Mouse (Mus musculus) intestine, postnatal 0 days (tissue): ENCODE results near the gene Nmnat2. TPM values are rescaled to one million over a fixed set of nuclear protein-coding genes. Genes with fewer than 3 reads are reported as not detected.

Experiments
- ATAC-seq: fragments of 200-750 bp; cut with Nextera tagmentation; 2 replicates; pipeline ENCODE4 v1.8.0; 2017; ENCODE audit warnings: mild to moderate bottlenecking, moderate TSS enrichment, moderate library complexity
- H3K27ac ChIP-seq: fragments of 300-500 bp; sonication (generic); 2 replicates; pipeline ENCODE4 v1.5.1; 2014; ENCODE audit warnings: mild to moderate bottlenecking, low read depth, low read length, moderate library complexity
- H3K27me3 ChIP-seq: fragments of 300-500 bp; sonication (generic); replicated peaks from 2 replicates; pipeline ENCODE4 v1.6.1; 2014; ENCODE audit warnings: low read length, mixed read lengths; ENCODE audit not compliant: control insufficient read depth, insufficient read depth
- H3K36me3 ChIP-seq: fragments of 300-500 bp; sonication (generic); 2 replicates; pipeline ENCODE4 v1.6.1; 2014; ENCODE audit warnings: mild to moderate bottlenecking, moderate library complexity; ENCODE audit not compliant: control insufficient read depth, insufficient read depth
- H3K4me1 ChIP-seq: fragments of 300-500 bp; sonication (generic); replicated peaks from 2 replicates; pipeline ENCODE4 v1.6.1; 2014; ENCODE audit warnings: antibody characterized with exemption, low read length, mixed read lengths; ENCODE audit not compliant: control insufficient read depth, insufficient read depth
- H3K4me2 ChIP-seq: fragments of 300-500 bp; sonication (generic); replicated peaks from 2 replicates; pipeline ENCODE4 v1.6.1; 2014; ENCODE audit warnings: low read depth, mild to moderate bottlenecking, moderate library complexity
- H3K4me3 ChIP-seq: fragments of 300-500 bp; sonication (generic); 2 replicates; pipeline ENCODE4 v1.5.1; 2014; ENCODE audit warnings: low read depth, low read length
- H3K9ac ChIP-seq: fragments of 300-500 bp; sonication (generic); 2 replicates; pipeline ENCODE4 v1.6.1; 2014; ENCODE audit warnings: mild to moderate bottlenecking, low read depth, low read length
- H3K9me3 ChIP-seq: fragments of 300-500 bp; sonication (generic); 2 replicates; pipeline ENCODE4 v1.6.1; 2016; ENCODE audit warnings: mixed run types; ENCODE audit not compliant: control insufficient read depth
- CTCF ChIP-seq: sonication (generic); IDR thresholded peaks from 2 replicates; pipeline ENCODE4 v1.5.1; 2016; ENCODE audit warnings: low read depth, mild to moderate bottlenecking, control low read depth, antibody characterized with exemption, moderate library complexity
- WGBS: fragments of 180-500 bp; shearing (Covaris S2); extraction: QIAGEN DNeasy Blood & Tissue Kit; methylation state at CpG from one replicate; pipeline ENCODE4 v1.1.7; 2014; 5-methylcytosine and 5-hydroxymethylcytosine counted together
- polyA plus RNA-seq: library from polyadenylated mRNA; unstranded; fragments of >200 nt; fragmentation: Nextera tagmentation; extraction: Ambion mirVana; gene quantifications from 2 replicates; pipeline ENCODE4 v1.2.1, GENCODE M21; 2015

The Nmnat2 gene
- polyA plus RNA-seq, 1 experiment from 2014 or later, result 1.1 TPM

GRCm38 (mm10) chr1:153011544-153011943 is 56.8 kb downstream of the Nmnat2 start:
- Histone ChIP-seq H3K27me3 (no peaks in the 10 kb centered on the region), H3K9ac (no peak overlapping the region), H3K36me3 (no peaks in the 10 kb centered on the region), H3K4me2 (no peak overlapping the region), H3K27ac (no peak overlapping the region), H3K9me3 (no peaks in the 10 kb centered on the region), H3K4me3 (no peak overlapping the region), H3K4me1 (0 out of 2 replicates have a peak, but pooled peaks cover 4% of the 10 kb centered on the region)
- 90% methylated on average over 6 of the region's 6 CpGs for WGBS
- no peak for TF ChIP-seq CTCF
- ATAC-seq, result no peak; the same call in 1 of the 2 replicates

DNA sequence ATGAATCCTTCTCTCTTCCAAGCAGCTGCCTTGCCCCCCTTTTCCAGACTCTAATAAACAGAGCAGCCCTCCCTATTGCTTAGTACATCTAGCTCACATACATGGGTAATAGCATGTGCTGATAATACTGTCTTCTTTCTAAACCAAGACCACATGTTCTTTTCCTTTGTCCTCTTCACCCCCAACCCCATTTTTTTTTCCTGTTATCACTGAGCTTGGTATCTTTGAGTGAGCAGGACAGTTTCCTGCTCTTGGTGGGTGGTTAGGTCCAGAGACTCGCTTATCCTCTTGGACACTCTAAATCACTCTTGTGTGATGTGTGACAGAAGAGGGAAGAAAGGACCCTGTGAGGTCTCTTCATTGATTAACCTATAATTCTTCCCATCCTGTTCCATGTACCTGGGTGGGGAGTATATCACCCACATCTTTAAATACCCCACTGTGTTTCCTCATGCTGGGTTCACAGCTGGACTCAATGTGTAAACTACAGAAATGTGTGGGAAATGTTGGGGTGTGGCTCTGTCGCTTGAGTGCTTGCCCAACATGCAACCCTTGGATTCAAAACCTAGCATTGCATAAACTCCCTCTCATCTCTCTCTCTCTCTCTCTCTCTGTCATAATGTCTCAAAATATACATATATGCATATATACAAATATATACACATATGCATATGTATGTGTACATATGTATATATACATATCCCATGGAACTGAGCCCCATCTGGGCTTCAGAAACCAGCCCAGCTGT is 58.9 kb downstream of the Nmnat2 start:
- H3K4me2 ChIP-seq, result no peak overlapping the region
- H3K27ac ChIP-seq, result no peak overlapping the region
- no peaks in the 10 kb centered on the region for H3K9me3 ChIP-seq
- TF ChIP-seq CTCF, result no peak
- no peak overlapping the region for H3K9ac ChIP-seq
- no peak for ATAC-seq
- WGBS, result 73% methylated on average over 2 of the region's 2 CpGs
- no peaks in the 10 kb centered on the region for H3K27me3 ChIP-seq
- 0 out of 2 replicates have a peak, but pooled peaks cover 4% of the 10 kb centered on the region for H3K4me1 ChIP-seq
- H3K4me3 ChIP-seq, result no peak overlapping the region
- no peaks in the 10 kb centered on the region for H3K36me3 ChIP-seq

- H3K27me3 ChIP-seq, result no peaks in the 10 kb centered on the region
- no peak for TF ChIP-seq CTCF
Observed at GRCm38 (mm10) chr1:153014431-153015186, 59.8 kb downstream of the Nmnat2 start.

GRCm38 (mm10) chr1:153016465-153017163 is 61.8 kb downstream of the Nmnat2 start:
- no peak overlapping the region for H3K27ac ChIP-seq
- no peak overlapping the region for H3K4me2 ChIP-seq
- TF ChIP-seq CTCF, result peak; percentile 19; the same call in 1 of the 2 replicates
- WGBS, result 69% methylated on average over 11 of the region's 11 CpGs
- H3K36me3 ChIP-seq, result no peaks in the 10 kb centered on the region
- no peak for ATAC-seq
- 0 out of 2 replicates have a peak, but pooled peaks cover 4% of the 10 kb centered on the region for H3K4me1 ChIP-seq
- no peaks in the 10 kb centered on the region for H3K27me3 ChIP-seq
- no peak overlapping the region for H3K4me3 ChIP-seq
- H3K9ac ChIP-seq, result no peak overlapping the region
- H3K9me3 ChIP-seq, result no peaks in the 10 kb centered on the region

More at GRCm38 (mm10) chr1:153014431-153015186, 59.8 kb downstream of the Nmnat2 start:
- 45% methylated on average over 14 of the region's 14 CpGs for WGBS
- no peaks in the 10 kb centered on the region for H3K9me3 ChIP-seq
- H3K4me1 ChIP-seq, result 0 out of 2 replicates have a peak, but pooled peaks cover 4% of the 10 kb centered on the region
- no peak overlapping the region for H3K4me2 ChIP-seq
- H3K9ac ChIP-seq, result no peak overlapping the region
- H3K27ac ChIP-seq, result no peak overlapping the region
- no peak overlapping the region for H3K4me3 ChIP-seq
- no peak for ATAC-seq
- H3K36me3 ChIP-seq, result no peaks in the 10 kb centered on the region

DNA sequence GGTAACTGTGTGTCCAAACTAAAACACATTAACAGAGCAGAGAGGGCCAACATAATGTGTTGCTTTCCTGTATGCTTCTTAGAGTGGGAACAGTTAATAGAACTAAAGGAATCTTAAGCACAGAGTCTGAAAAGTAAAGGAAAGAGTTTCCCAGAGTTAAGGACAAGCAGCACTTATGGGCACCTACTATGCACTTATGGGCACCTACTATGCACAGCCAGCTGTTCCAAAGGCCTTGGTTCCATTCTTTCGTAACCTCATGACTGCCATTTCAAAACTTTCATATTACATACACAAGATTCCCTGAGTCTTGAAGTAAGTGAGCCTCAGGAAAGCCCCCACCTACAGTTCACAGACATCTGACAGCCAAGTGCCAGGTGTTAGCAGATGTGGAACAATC is 64.3 kb downstream of the Nmnat2 start:
- H3K4me1 ChIP-seq, result 0 out of 2 replicates have a peak, but pooled peaks cover 4% of the 10 kb centered on the region
- H3K4me2 ChIP-seq, result no peak overlapping the region
- H3K9ac ChIP-seq, result no peak overlapping the region
- H3K27ac ChIP-seq, result no peak overlapping the region
- H3K27me3 ChIP-seq, result no peaks in the 10 kb centered on the region
- no peaks in the 10 kb centered on the region for H3K9me3 ChIP-seq
- H3K4me3 ChIP-seq, result no peak overlapping the region
- 97% methylated on average over 1 of the region's 1 CpGs for WGBS
- no peaks in the 10 kb centered on the region for H3K36me3 ChIP-seq
- no peak for TF ChIP-seq CTCF
- no peak for ATAC-seq

GRCm38 (mm10) chr1:153019623-153020022 is 64.8 kb downstream of the Nmnat2 start:
- H3K4me3 ChIP-seq, result no peak overlapping the region
- H3K27me3 ChIP-seq, result no peaks in the 10 kb centered on the region
- no peak for ATAC-seq
- no peak for TF ChIP-seq CTCF
- no peak overlapping the region for H3K27ac ChIP-seq
- H3K36me3 ChIP-seq, result no peaks in the 10 kb centered on the region
- no peaks in the 10 kb centered on the region for H3K9me3 ChIP-seq
- H3K4me1 ChIP-seq, result 0 out of 2 replicates have a peak, but pooled peaks cover under 1% of the 10 kb centered on the region
- 71% methylated on average over 3 of the region's 3 CpGs for WGBS
- H3K4me2 ChIP-seq, result no peak overlapping the region
- H3K9ac ChIP-seq, result no peak overlapping the region
